Mouse (Mus musculus) kidney, postnatal 36 days (tissue): ENCODE measurements around the gene Syde2.
"Not testable (repeated sequence)": the region's sequence is repeated elsewhere in the genome, so short reads cannot be mapped to it uniquely, and the experiment has no call there.

Experiments
- DNase-seq, 2 experiments: peaks; one replicate each; pipeline ENCODE4 v3.0.0; 2021 to 2022; ENCODE audit warnings: mixed read lengths in 2 of 2

Syde2 gene

GRCm38 (mm10) chr3:145969031-145969501 is 18.6 kb upstream of the Syde2 start:
- DNase-seq = peak; percentile 69 to 73

GRCm38 (mm10) chr3:145971501-145971900 is 16.2 kb upstream of the Syde2 start:
- no peak for DNase-seq

- DNase-seq = no peak
Measured at GRCm38 (mm10) chr3:145974986-145975385, 12.7 kb upstream of the Syde2 start.

GRCm38 (mm10) chr3:145985333-145985925 is 2.2 kb upstream of the Syde2 start:
- no peak for DNase-seq

- no peak for DNase-seq
Measured at GRCm38 (mm10) chr3:145986317-145987001, 1.2 kb upstream of the Syde2 start.

GRCm38 (mm10) chr3:145987970-145988683 is 457 bp downstream of the Syde2 start:
- peak; percentile 92 to 94 for DNase-seq

- DNase-seq = peak in 1 of 2 experiments; percentile 34
Measured at GRCm38 (mm10) chr3:145988684-145989575, 1.3 kb downstream of the Syde2 start.

GRCm38 (mm10) chr3:145989576-145990081 is 2.0 kb downstream of the Syde2 start:
- DNase-seq = peak; percentile 33 to 34

- DNase-seq = peak; percentile 60 to 66
Measured at GRCm38 (mm10) chr3:145991130-145991529, 3.5 kb downstream of the Syde2 start.

- DNase-seq = peak; percentile 37 to 66
Measured at GRCm38 (mm10) chr3:145991976-145992730, 4.5 kb downstream of the Syde2 start.

GRCm38 (mm10) chr3:145992796-145993195 is 5.1 kb downstream of the Syde2 start:
- DNase-seq = peak; percentile 78 to 96

GRCm38 (mm10) chr3:145993481-145994201 is 6.0 kb downstream of the Syde2 start:
- DNase-seq = no peak

GRCm38 (mm10) chr3:145995489-145995888 is 7.8 kb downstream of the Syde2 start:
- DNase-seq = peak; percentile 30 to 55

GRCm38 (mm10) chr3:145996539-145996938 is 8.9 kb downstream of the Syde2 start:
- not testable (repeated sequence) for DNase-seq

- no peak for DNase-seq
Measured at GRCm38 (mm10) chr3:146004347-146005051, 16.8 kb downstream of the Syde2 start.

- no peak for DNase-seq
Measured at GRCm38 (mm10) chr3:146007872-146008271, 20.2 kb downstream of the Syde2 start.

- DNase-seq = peak in 1 of 2 experiments; percentile 27
Measured at GRCm38 (mm10) chr3:146009859-146010645, 22.4 kb downstream of the Syde2 start.

- peak; percentile 52 to 55 for DNase-seq
Measured at GRCm38 (mm10) chr3:146010751-146011150, 23.1 kb downstream of the Syde2 start.

GRCm38 (mm10) chr3:146011544-146012218 is 24.0 kb downstream of the Syde2 start:
- DNase-seq = peak; percentile 58 to 60
